Mouse (Mus musculus) v-Abl transformed pro-B cells (cell line): Measurements from ENCODE around the gene Micu1.

Experiments used
- in situ Hi-C, 2 experiments: fragments of 400-800 bp; cut with MboI; formaldehyde crosslinking; loops; one replicate each; pipeline ENCODE4 v1.15.1; 2025; ENCODE audit not compliant: unreplicated experiment in 2 of 2

The Micu1 gene

DNA sequence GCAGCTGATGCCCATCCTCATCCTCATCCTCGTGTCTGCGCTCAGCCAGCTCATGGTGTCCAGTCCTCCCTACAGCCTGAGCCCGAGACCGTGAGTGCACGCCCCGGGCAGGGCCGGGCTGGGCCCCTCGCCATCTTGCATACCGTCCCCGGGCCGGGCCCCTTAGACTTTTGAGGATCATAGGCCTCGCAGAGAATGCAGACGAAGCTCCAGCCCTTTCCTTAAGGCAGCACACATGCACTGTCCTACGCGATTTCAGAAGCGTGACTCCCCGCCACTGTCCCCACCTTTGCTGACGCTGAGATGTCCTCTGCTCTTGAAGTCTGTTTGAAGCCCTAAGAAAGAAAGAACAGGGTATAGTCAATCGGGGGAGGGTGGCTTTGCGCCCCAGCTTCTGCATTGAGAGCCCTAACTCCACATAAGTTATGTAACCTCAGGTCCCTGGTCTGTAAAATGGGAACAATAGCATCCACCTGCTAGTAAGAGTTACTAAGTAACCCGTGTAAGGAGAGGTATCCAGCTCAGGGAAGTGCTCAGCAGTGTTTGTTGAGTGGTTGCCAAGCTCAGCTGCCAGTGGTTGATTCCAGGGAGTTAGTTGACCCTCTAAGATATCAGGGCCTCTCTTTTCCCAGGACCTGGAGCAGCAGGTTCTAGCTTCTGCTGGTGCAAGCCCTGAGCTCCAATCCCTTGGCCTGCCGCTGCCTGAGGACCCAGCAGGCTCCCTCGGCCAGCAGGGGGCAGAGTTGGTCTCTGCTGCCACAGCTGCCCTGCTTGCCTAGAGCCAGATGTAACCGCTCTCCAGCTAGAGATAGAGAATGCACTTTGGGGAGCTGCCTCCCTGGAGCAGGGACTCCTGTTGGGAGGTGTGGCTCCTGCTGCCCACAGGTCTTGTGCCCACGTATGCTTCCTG lies 192.2 kb downstream of the Micu1 start:
- in situ Hi-C loops: loop anchor here (5.0 to 25.0 kb wide), 9 partner anchors 58 to 1793 kb away; partner anchors contain the start of genes Ddit4 (in 2 of the 2), Anapc16 (in 1 of the 2), Ascc1 (in 1 of the 2) and Gm17455 (in 1 of the 2)

DNA sequence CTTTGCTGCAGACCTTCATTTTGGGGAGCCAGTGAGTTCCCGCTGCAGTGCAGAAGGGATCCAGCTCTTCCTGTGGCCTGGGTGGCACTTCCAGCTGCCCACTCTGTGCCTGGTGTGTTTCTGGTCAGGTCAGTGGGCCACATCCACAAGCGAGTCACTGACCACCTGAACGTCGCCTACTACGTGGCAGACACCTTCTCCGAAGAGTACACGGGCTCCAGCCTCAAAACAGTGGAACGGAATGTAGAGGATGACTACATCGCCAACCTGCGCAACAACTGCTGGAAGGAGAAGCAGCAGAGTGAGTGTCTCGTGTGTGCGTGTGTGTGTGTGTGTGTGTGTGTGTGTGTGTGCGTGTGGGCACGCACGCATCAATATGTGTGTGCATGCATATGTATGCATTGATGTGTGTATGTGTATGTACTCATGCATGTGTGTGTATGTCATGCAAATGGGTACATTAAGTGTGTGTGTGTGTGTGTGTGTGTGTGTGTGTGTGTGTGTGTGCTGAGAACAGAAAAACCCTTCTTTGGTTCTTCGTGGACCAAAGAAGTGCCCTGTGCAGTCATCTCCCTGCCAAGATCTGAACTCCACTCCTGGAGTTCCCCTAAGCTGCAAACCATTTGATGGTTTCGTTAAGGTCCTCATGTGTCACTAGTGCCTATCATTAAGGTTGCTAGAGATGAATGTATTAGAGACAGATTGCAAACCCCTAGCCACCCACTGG lies 193.3 kb downstream of the Micu1 start:
- in situ Hi-C loops: loop anchor here (5.0 to 25.0 kb wide), 6 partner anchors 57 to 1792 kb away; partner anchors contain the start of genes Ddit4 (in 2 of the 2), Anapc16 (in 1 of the 2), Ascc1 (in 1 of the 2) and Gm17455 (in 1 of the 2)

DNA sequence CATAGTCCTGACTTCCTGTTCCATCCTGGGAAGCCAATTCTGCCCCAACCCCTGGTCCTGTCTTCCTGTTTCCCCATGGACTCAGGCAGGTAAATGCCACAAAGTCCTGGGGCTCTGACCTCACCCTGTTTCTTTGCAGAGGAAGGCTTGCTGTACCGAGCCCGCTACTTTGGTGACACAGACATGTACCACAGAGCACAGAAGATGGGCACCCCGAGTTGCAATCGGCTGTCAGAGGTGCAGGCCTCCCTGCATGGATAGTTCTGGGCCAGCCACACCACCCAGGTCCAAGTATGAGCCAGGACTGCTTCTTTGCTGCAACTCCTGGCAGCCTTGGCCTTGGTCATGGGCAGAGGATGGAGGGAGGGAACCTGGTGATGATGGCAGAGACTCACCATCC lies 193.9 kb downstream of the Micu1 start:
- in situ Hi-C loops: loop anchor here (5.0 to 25.0 kb wide), 6 partner anchors 56 to 1791 kb away; partner anchors contain the start of genes Ddit4 (in 2 of the 2), Anapc16 (in 1 of the 2), Ascc1 (in 1 of the 2) and Gm17455 (in 1 of the 2)

DNA sequence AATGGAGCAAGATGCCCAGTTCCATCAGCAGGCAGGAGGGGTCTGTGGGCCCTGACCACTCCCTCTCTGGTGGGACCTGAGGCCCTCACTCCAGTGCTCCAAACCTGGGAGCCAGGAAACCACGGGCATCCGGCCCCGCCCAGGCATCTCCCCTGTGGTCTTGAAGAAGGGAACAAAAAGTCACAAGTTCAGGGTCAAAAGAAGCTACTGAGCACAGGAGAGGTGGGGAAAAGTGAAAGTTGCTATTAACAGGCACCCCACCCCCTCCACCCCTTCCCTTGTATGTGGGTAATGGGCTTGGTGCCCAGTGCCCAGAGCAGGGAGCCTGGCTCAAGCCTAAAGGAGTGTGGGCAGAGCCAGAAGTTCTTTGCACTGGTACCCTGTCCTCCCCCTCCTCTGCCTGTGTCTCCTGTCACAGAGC lies 194.6 kb downstream of the Micu1 start:
- in situ Hi-C loops: loop anchor here (5.0 to 25.0 kb wide), 6 partner anchors 55 to 1790 kb away; partner anchors contain the start of genes Ddit4 (in 2 of the 2), Anapc16 (in 1 of the 2), Ascc1 (in 1 of the 2) and Gm17455 (in 1 of the 2)

DNA sequence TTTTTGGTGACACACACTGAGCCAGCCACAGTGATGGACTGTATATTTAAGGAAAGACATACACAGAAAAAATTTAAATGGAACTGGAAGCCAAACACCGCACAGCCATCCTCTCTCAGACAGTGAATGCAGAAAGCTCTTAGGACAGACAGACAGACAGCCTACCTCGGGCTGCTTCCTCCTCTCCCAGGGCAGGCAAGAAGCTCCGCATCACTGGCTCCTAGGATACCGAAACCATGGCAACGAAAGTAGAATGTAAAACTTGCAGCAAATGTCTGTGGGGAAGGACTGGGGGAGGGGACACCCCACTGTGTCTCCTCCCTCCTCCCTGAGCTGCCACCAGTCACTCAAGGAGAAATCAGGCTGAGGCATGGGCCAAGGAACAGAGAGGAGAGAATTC lies 195.2 kb downstream of the Micu1 start:
- in situ Hi-C loops: loop anchor here (5.0 to 25.0 kb wide), 6 partner anchors 55 to 1790 kb away; partner anchors contain the start of genes Ddit4 (in 2 of the 2), Anapc16 (in 1 of the 2), Ascc1 (in 1 of the 2) and Gm17455 (in 1 of the 2)

DNA sequence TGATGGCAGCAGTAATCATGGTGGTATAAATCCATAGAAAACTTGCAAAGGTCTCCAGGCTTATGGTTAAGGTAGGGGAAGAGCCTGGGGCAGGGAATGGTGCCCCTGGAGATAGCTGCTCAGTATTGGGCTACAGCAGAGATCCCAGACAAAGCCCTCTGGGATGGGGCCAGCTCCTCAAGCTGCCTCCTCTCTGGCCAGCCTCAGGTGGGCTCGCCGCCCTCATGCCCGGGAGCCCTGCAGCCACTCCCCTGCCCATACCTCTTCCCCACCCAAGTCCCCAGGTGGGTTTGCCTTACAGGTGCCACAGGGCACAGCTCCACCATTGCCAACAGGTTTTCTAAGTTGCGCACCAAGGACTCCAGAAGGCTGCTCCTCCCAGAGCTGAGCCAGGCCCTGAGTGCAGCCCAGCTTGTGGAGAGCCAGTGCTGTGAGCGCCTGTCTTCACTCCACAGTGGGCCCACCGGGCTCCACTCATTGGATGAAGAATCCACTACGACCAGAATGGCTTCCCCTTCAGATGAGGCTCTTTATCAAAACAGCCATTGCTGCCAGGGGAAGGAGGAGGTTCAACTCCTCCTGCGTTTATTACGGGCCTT lies 196.0 kb downstream of the Micu1 start:
- in situ Hi-C loops: loop anchor here (5.0 to 25.0 kb wide), 6 partner anchors 54 to 1789 kb away; partner anchors contain the start of genes Ddit4 (in 2 of the 2), Anapc16 (in 1 of the 2), Ascc1 (in 1 of the 2) and Gm17455 (in 1 of the 2)

DNA sequence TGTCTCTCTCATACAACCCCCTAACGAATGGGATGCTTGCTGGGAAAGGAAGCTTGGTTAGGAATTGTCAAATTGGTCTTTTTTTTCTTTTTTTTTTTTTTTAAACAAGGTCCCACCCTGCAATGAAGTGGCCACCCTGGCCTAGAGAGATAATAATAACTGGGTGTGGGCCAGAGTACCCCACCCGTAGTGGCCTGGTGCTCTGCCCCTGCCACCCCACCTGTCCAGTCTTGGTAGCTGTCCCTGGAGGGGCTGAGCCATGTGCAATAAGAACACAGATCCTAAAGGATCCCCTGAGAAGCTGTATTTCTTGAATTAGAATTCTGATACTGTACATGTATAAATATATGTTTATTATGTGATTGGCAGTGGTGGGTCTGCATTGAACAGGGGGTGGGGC lies 196.7 kb downstream of the Micu1 start:
- in situ Hi-C loops: loop anchor here (5.0 to 25.0 kb wide), 6 partner anchors 53 to 1788 kb away; partner anchors contain the start of genes Ddit4 (in 2 of the 2), Anapc16 (in 1 of the 2), Ascc1 (in 1 of the 2) and Gm17455 (in 1 of the 2)

DNA sequence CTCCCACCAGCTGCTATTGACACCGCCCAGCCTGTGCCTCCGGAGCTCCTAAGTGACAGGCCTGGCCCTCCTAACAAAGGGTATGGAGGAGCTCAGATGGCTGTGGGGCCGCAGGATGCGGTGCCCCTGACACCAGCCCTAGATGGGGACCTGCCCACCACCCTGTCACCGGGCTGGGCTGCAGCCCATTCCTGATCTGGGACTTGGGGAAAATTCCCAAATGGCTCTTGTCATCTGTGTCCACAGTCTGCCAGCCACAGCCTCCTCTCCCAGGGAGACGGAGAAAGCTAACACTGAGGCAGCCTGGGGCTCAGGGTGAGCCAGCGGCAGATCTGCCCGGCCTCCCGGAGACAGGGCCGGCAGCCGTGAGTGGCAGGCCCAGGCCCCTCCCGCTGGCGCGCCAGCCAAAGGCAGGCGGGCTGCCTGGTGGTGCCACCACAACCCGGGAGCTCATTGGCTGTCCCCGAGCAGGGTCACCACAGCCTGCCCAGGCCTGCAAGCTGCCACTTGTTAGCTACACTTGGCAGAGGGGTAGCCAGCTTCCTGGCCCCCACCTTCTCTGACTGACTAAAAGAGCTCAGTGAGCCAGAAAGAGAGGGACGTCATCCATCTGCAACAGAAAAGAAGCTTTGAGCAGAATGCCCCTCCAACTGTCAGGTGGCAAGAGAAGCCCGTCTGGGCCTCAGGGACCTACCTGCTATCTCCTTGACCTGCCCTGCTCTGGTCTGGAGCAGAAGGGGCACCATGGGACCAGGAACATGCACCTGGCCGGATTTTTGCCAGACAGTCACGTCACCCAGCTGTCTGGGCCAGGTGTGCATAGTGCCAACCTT lies 197.3 kb downstream of the Micu1 start:
- in situ Hi-C loops: loop anchor here (5.0 to 25.0 kb wide), 6 partner anchors 53 to 1788 kb away; partner anchors contain the start of genes Ddit4 (in 2 of the 2), Anapc16 (in 1 of the 2), Ascc1 (in 1 of the 2) and Gm17455 (in 1 of the 2)

DNA sequence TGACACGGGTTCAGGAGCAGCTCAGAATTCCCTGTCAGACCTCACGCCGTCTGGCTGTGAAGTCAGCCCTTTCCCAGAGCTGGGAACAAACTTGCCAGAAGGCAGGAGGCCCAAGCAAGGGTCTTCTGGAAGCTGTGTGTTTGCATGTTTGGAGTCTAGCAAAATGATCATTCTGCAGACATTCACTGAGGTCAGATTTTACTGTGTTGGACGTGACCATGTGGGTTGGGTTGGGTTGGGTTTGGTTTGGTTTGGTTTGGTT lies 197.8 kb downstream of the Micu1 start:
- in situ Hi-C loops: no loop called here

DNA sequence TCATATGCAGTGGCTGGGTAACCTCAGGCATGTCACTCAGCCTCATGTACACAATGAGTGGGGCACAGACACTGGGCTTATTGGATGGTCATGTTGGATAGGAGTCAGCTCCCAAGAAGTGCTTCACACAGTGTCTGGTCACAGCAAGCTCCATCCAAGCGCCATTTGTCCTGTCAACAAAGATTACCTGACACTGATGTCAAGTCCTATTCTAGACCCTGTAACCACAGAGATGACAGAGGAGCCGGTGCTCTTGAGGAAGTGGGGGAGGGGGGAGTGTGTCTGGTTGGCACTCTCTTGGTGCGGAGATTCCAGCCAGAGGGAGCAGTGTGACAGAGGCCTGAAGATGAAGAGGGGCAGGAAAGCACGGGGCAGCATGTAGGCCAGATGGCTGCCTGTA lies 198.7 kb downstream of the Micu1 start:
- in situ Hi-C loops: no loop called here

DNA sequence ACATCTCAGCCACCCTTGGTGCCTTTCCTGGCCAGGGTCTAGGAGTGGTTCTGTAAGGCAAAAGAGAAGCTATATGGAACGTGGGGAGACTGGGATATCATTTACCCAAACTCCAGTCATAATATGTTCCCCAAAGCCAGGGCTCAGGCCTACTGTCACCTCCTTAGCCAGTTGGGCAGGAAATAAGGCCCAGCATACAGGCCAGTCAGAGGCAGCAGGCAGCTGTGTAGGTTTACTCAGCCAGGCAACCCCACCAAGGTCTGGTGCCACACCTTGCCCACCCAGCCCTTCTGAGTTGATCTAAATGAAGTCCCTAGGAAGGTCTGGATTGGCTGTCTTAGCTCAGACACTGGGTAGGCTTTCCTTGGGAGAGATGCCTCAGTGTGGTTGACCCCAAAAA lies 199.2 kb downstream of the Micu1 start:
- in situ Hi-C loops: no loop called here

DNA sequence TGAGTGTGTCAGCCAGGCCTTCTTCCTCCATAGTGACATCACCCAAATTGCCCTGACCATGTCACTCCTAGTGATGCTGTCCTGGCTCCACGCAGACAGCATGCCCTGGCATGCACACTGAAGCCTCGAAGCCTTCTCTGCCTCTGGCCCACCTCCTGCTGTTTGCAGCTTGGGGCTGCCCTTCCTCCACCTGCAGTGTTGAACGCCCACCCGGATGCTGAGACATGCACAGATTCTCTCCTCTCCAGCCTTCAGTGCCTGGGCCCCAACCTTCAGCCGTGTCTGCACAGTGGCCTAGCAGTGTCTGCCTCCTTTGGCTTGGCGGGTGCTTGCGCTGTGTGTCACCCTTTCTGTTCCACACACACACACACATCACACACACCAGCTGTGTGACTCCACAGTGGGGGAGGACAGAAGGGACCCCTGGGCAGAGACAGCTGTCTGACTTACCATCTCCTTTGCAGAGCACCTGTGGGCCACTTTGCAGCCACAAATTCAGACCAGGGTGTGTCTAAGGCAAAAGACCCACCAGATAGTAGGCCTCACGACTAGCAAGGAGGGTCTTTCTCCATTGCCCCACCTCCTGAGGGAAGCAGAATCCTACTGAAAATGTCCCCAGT lies 199.8 kb downstream of the Micu1 start:
- in situ Hi-C loops: no loop called here

DNA sequence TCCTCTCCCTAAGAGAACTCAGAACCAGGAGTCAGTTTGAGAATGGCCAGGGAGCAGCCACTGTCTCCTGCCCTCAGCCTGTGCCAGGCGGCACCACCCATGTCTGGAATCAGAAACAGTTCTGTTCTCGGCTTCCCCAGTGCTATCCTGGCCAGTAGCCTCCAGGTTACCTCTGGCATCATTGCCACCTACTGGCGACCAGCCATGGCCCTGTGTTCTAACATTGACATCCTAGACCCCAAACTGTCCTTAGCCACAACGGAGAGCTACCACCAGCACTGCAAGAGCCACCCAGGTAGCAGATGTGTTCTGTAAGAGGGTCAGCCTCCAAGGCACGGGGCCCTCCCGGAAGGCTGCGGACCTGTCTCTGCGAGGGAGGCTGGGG lies 200.3 kb downstream of the Micu1 start:
- in situ Hi-C loops: no loop called here

DNA sequence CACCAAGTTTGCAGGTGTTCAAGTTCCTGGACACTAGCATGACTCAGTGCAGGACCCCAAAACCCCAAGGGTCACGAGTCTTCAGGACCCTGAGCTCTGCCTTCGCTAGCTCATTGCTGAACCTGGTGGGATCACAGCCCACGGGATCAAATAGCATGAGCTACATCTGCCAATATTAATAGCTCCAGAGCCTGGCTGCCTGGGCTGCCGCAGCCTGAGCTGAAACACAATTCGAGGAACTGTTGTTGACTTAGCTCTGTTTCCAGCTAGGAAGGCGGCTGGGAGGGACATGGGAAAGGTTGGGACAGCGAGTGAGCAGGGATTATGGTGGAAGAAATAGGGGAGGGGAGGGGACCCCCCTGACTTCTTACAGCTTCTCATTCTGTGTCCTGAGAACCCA lies 200.9 kb downstream of the Micu1 start:
- in situ Hi-C loops: no loop called here

DNA sequence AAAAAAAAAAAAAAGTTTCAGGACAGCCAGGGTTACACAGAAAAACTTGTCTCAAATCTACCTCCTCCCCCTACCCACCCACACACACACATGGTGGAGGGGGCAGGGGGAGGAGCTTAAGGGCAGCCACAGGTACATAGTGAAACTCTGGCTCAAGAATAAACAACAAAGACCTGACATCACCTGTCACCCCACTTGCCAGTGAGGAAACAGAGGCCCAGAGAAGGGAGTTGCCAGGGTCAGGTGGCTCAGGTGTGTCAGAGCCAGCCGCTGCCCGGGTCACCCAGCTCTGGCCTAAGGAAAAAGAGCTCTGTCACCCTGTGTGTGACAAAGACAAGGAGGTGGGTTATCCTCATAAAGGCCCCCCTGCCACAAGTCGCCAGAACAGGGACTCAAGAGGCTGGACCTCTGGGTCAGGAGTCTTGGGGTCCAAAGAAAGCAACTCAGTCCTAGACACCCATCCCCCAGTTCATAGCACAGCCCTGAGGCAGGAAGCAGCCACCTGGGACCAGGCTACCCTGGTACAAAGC lies 204.9 kb downstream of the Micu1 start:
- in situ Hi-C loops: no loop called here

DNA sequence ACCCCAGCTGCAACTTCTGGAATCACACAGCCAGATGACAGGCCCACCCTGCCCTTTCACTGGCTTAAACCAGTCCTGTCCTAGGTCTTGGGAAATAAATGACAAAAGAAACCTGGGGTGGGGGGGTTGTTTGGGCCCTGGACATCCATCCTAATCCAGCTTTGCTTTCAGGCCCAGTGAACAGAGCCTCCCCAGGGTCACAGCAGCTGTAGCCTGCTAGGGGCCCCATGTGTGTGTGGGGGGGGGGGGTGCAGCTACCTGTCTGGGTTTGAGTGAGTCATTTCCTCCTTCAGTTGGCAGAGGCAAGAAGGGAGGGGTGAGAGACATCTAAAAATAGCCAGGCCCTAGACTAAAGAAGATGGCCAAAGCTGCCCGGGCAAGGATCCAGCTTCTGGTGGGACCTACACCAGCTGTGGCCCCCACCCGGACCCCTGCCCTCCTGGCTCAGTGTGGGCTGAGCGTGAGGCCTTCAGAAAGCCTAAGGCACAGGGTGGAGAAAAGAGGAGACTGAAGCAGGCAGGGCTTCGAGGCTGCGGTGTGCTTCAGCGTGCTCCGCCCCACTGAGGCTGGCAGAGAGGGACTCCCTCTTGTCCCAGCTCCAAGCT lies 205.5 kb downstream of the Micu1 start:
- in situ Hi-C loops: no loop called here

DNA sequence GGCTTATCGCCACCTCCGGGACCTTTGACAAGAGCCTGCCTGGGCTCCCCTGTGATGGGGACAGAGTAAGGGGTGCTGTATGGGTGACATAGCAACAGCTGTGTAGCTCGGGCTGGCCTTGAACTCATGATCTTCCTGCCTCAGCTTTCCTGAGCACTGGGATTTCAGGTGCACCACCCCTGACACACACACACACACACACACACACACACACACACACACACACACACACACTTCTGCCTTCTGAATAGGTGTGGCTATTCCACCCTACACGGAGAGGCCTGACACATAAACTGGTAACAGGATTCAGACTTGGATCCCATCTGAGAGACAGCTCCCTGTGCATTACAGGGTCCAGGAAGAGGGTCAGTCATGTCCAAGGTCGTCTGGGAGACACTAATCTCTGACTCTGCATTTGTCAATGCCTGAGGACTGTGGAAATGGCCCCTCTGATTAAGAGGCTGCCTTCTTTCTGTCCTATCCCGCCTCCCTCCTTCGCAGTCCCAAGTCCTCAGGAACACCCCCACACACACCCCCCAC lies 206.6 kb downstream of the Micu1 start:
- in situ Hi-C loops: no loop called here

DNA sequence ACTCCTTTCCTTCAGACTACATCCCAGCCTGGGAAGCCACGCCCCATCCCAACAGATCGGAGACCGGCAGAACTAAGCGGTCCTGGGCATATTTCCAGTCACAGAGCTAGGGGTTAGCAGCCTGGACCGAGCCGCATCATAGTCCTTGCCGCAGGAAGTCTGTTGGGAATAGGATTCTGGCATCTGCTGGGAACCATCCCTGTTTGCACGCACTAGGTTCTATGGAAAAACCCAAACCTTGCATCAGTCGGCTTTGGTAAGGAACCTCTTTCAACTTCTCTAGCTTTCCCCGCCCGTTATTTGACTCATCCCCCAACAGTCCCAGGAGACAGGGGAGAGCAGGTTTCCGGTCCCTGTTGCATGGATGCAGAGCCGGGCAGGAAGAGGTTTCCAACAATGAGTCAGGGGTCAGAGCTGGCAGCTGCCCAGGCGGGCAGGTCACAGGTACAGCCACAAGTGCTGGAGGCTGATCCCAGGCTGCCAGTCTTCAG lies 207.1 kb downstream of the Micu1 start:
- in situ Hi-C loops: no loop called here
